Mouse (Mus musculus): ENCODE results near the gene Zfp672.
A peak's percentile ranks its signal among the peaks of the same experiment; 100 is the strongest.

DNA sequence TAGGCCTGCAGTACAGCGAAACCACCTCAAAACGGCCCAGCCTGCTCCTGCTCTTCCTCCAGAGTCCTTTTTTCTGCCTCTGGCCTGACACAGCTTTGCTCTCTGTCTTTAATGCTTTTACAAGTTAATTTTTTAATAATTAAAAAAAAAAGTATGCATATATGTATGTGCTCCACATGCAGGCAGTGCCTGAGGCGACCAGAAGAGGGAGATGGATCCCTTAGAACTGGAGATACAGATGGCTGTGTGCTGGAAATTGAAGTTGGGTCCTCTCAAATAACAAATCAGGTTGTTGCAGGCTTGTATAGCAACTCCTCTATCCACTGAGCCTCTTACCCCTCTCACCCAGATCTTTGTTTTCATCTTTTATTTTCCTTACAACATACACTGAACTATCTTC is 3.4 kb downstream of the Zfp672 start:
- TF ChIP-seq POLR2A (IDR thresholded peaks at IDR 0.05; ENCODE audit: control insufficient read depth in 1 of 2, insufficient read depth in 1 of 2, low read depth in 1 of 2, low read length in 2 of 2, poor library complexity in 1 of 2) = no peak; a peak in 1 of 4 replicates
- peak; percentile 49 to 56 (median 51) for TF ChIP-seq CTCF (IDR thresholded peaks at IDR 0.05 in 2 of 3, conservative IDR thresholded peaks at IDR 0.05 in 1 of 3; ENCODE audit: control insufficient read depth in 1 of 3, insufficient read depth in 1 of 3, low read depth in 2 of 3, low read length in 3 of 3, poor library complexity in 1 of 3, severe bottlenecking in 1 of 3)
- TF ChIP-seq MAZ (IDR thresholded peaks at IDR 0.05; ENCODE audit: low read depth, low read length) = no peak
- no peak for TF ChIP-seq USF1 (IDR thresholded peaks at IDR 0.05; ENCODE audit: low read depth, low read length)
- peak; percentile 16 for TF ChIP-seq RAD21 (IDR thresholded peaks at IDR 0.05; ENCODE audit: low read depth, low read length)
- TF ChIP-seq SIN3A (IDR thresholded peaks at IDR 0.05; ENCODE audit: low read length) = no peak
- TF ChIP-seq POLR2AphosphoS5 (IDR thresholded peaks at IDR 0.05; ENCODE audit: borderline replicate concordance, low read depth, low read length) = no peak
- no peak for TF ChIP-seq TBP (IDR thresholded peaks at IDR 0.05; ENCODE audit: low read depth, low read length)
- no peak for TF ChIP-seq POLR2AphosphoS2 (IDR thresholded peaks at IDR 0.05; ENCODE audit: low read length)
